Mouse (Mus musculus) E14TG2a.4 (cell line): ENCODE measurements around the gene Mamdc2.

Source experiments
- H3K27me3 ChIP-seq: 2 replicates; pipeline ENCODE4 v1.6.1; 2014; ENCODE audit warnings: low read length, control low read depth; ENCODE audit not compliant: insufficient read depth
- H3K36me3 ChIP-seq: 2 replicates; pipeline ENCODE4 v1.6.1; 2014; ENCODE audit warnings: low read length, control low read depth; ENCODE audit not compliant: insufficient read depth
- H3K4me1 ChIP-seq: replicated peaks from 2 replicates; pipeline ENCODE4 v1.6.1; 2014; ENCODE audit warnings: low read depth, low read length, control low read depth
- H3K4me3 ChIP-seq: replicated peaks from 2 replicates; pipeline ENCODE4 v1.5.1; 2014; ENCODE audit warnings: mild to moderate bottlenecking, low read length
- H3K9me3 ChIP-seq: 2 replicates; pipeline ENCODE4 v1.6.1; 2014; ENCODE audit warnings: low read length, control low read depth
- CTCF ChIP-seq: conservative IDR thresholded peaks from 2 replicates; pipeline ENCODE4 v1.5.1; 2014; ENCODE audit warnings: low read length
- NANOG ChIP-seq: IDR thresholded peaks from 2 replicates; pipeline ENCODE4 v1.6.1; 2014; ENCODE audit warnings: borderline replicate concordance, low read length, mixed read lengths
- POU5F1 ChIP-seq: IDR thresholded peaks from 2 replicates; pipeline ENCODE4 v1.6.1; 2014; ENCODE audit warnings: low read length, borderline replicate concordance

Mamdc2 gene

GRCm38 (mm10) chr19:23299987-23300386 is 148.3 kb downstream of the Mamdc2 start:
- TF ChIP-seq CTCF (no peak), NANOG (no peak), POU5F1 (no peak)
- Histone ChIP-seq H3K27me3 (no peaks in the 10 kb centered on the region), H3K36me3 (no peaks in the 10 kb centered on the region), H3K4me1 (no peaks in the 10 kb centered on the region), H3K9me3 (no peaks in the 10 kb centered on the region), H3K4me3 (no peak overlapping the region)

- Histone ChIP-seq H3K4me1 (no peaks in the 10 kb centered on the region), H3K36me3 (no peaks in the 10 kb centered on the region), H3K9me3 (no peaks in the 10 kb centered on the region), H3K27me3 (no peaks in the 10 kb centered on the region), H3K4me3 (no peak overlapping the region)
- TF ChIP-seq CTCF, result no peak
- TF ChIP-seq NANOG, result no peak
- TF ChIP-seq POU5F1, result no peak
These were observed 149.3 kb downstream of the Mamdc2 start for GRCm38 (mm10) chr19:23298917-23299316.

DNA sequence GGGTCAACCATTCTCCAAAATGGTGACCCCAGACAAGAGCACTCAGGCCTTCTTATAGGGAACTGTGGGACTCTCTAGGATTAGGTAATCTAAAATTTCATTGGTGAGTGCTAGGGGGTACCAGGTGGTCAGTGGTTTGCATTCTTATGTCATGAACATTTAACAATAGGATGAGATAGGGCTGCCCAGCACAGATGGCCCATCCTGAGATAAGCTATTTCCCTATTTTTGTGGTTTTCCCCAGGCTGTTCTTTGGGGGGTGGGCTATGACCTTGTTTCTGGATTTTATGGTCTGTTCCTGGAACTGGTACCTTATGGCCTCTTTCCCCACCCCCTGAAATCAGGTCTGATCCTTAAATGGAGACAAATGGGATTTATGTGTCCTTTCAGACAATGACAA is 151.1 kb downstream of the Mamdc2 start:
- no peaks in the 10 kb centered on the region for H3K36me3 ChIP-seq
- no peak overlapping the region for H3K4me3 ChIP-seq
- TF ChIP-seq POU5F1 (no peak), CTCF (no peak), NANOG (no peak)
- H3K27me3 ChIP-seq, result no peaks in the 10 kb centered on the region
- no peaks in the 10 kb centered on the region for H3K4me1 ChIP-seq
- no peaks in the 10 kb centered on the region for H3K9me3 ChIP-seq

DNA sequence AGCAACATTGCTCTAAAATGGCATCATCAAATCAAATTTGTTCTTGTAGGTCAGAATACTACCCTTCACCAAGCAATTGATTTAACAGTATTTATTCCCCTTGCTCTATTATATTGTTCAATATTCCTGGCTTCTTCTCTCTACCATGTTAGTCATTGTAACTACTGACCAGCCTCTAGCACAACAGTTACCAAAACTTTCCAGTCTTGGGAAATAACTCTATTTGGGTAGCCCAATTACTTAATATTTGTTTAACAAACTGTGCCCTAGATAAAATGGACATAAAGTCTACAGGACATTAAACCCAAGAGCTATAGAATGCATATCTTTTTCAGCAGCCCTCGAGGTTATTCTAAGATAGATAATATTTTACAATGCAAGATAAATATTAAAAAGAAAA is 159.0 kb downstream of the Mamdc2 start:
- Histone ChIP-seq H3K4me1 (no peaks in the 10 kb centered on the region), H3K27me3 (no peaks in the 10 kb centered on the region), H3K36me3 (no peaks in the 10 kb centered on the region), H3K9me3 (peaks cover 3% of the 10 kb centered on the region), H3K4me3 (no peak overlapping the region)
- TF ChIP-seq NANOG (no peak), POU5F1 (no peak), CTCF (no peak)

DNA sequence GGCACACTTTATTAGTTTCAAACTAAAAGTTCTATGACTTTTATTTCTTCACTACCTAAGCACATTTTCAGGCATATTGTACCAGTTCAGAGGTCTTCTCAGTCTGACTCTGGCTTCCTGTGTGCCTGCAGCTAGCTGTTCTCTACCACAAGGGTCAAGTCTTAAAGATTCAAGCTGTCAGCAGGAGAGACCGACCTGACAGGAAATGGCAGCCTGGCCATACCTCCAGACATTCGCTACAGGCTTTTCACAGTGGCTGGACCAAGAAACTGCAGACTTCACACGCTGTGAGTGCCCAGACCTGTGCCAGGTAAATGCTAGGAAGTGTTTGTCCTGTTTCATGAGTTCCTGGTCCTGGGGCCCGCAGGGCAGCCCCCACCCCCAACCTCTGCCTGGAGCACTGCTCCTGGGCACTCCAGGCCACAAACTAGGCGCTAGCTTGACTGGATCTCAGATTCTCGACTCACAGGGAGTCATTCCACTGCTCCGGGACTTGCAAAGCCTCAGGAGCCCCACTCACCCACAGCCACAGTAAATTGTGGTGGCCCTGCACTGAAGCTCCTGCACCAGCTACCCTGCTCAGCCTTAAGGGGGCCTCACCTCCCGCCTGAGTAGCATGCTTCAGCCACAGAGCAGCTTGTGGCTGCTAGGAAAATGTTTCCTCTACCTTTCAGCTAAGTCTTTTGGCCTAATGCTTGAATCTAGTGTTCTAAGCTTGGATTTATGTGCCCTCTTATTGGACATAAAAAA is 166.2 kb downstream of the Mamdc2 start:
- no peaks in the 10 kb centered on the region for H3K36me3 ChIP-seq
- H3K4me3 ChIP-seq, result peak overlapping the region; percentile 30
- H3K4me1 ChIP-seq, result peaks cover 9% of the 10 kb centered on the region
- TF ChIP-seq POU5F1, result no peak
- no peak for TF ChIP-seq CTCF
- TF ChIP-seq NANOG, result no peak
- H3K9me3 ChIP-seq, result peaks cover 3% of the 10 kb centered on the region
- no peaks in the 10 kb centered on the region for H3K27me3 ChIP-seq

GRCm38 (mm10) chr19:23274054-23274724 is 174.1 kb downstream of the Mamdc2 start:
- Histone ChIP-seq H3K9me3 (no peaks in the 10 kb centered on the region), H3K27me3 (peaks cover 14% of the 10 kb centered on the region), H3K4me3 (no peak overlapping the region), H3K36me3 (peaks cover 5% of the 10 kb centered on the region; the same call in 1 of the 2 replicates), H3K4me1 (peaks cover 11% of the 10 kb centered on the region)
- TF ChIP-seq CTCF (no peak), POU5F1 (no peak), NANOG (no peak)

GRCm38 (mm10) chr19:23273355-23274053 is 174.7 kb downstream of the Mamdc2 start, which contains the start of gene Smc5:
TSS of gene Smc5 (minus strand) at chr19:23273897.
- Histone ChIP-seq H3K4me3 (peak within 1 kb of the TSS; percentile 94), H3K36me3 (peaks cover 11% of the 10 kb centered on the region), H3K27me3 (peaks cover 14% of the 10 kb centered on the region), H3K4me1 (peaks cover 16% of the 10 kb centered on the region), H3K9me3 (no peaks in the 10 kb centered on the region)
- TF ChIP-seq CTCF (no peak), POU5F1 (no peak), NANOG (no peak)

DNA sequence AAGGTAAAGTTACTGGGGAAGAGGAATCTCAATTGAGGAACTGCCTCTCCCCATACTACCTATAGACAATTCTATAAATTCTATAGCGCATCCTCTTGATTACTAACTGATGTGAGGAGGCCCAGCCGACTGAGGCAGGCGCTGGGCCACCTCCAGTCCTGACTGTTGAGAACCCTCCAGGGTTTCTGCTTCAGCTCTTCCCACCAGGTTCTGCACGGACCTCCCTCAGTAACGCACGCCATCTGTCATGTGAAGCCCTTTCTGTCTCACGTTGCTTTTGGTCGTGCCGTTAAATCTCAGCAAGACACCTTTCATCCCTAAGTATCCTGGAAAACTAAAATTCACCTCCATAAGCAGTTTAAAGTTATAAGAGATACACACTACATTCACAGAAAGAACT is 191.5 kb downstream of the Mamdc2 start:
- no peak for TF ChIP-seq NANOG
- no peak for TF ChIP-seq POU5F1
- no peak for TF ChIP-seq CTCF
- H3K36me3 ChIP-seq, result peaks cover 84% of the 10 kb centered on the region
- H3K27me3 ChIP-seq, result no peaks in the 10 kb centered on the region
- H3K9me3 ChIP-seq, result no peaks in the 10 kb centered on the region
- H3K4me3 ChIP-seq, result no peak overlapping the region
- H3K4me1 ChIP-seq, result no peaks in the 10 kb centered on the region
